Mouse (Mus musculus) liver, postnatal 0 days (tissue): ENCODE data around the gene Cdca5.

Experiments used
- CTCF ChIP-seq: sonication (generic); IDR thresholded peaks from 2 replicates; pipeline ENCODE4 v1.5.1; 2016; ENCODE audit warnings: antibody characterized with exemption, low read depth
- EP300 ChIP-seq: IDR thresholded peaks from 2 replicates; pipeline ENCODE4 v1.6.1; 2016; ENCODE audit warnings: antibody characterized with exemption, low read depth, mild to moderate bottlenecking

GRCm38 (mm10) chr19:6094119-6094518, 9.3 kb downstream of the Cdca5 start, which contains the start of gene AC131692.1:
- no peak for TF ChIP-seq CTCF
- TF ChIP-seq EP300: no peak
